Mouse (Mus musculus): Measurements from ENCODE around the gene Pla2g4a. TPM values are rescaled to one million over a fixed set of nuclear protein-coding genes. Genes with fewer than 3 reads are reported as not detected.

The Pla2g4a gene
- polyA plus RNA-seq, 1 experiment: not detected

- H3K36me3 ChIP-seq (ENCODE audit: control insufficient read depth): no peaks in the 10 kb centered on the region
- H3K27me3 ChIP-seq (ENCODE audit: control insufficient read depth): no peaks in the 10 kb centered on the region
- no peak overlapping the region for H3K4me3 ChIP-seq (replicated peaks)
- H3K4me1 ChIP-seq (ENCODE audit: control insufficient read depth): no peaks in the 10 kb centered on the region
- H3K9me3 ChIP-seq (ENCODE audit: control insufficient read depth, low read length): no peaks in the 10 kb centered on the region
- TF ChIP-seq TAL1 (IDR thresholded peaks at IDR 0.05; ENCODE audit: low read length) (no peak), GATA1 (IDR thresholded peaks at IDR 0.05; ENCODE audit: low read length) (no peak)
These were observed 50.0 kb downstream of the Pla2g4a start for GRCm38 (mm10) chr1:149911050-149911449.

GRCm38 (mm10) chr1:149898001-149898625 lies 63.0 kb downstream of the Pla2g4a start:
- H3K4me1 ChIP-seq (ENCODE audit: control insufficient read depth): peaks cover 3% of the 10 kb centered on the region
- TF ChIP-seq TAL1 (IDR thresholded peaks at IDR 0.05; ENCODE audit: low read length): no peak
- no peak for TF ChIP-seq GATA1 (IDR thresholded peaks at IDR 0.05; ENCODE audit: low read length)
- H3K27me3 ChIP-seq (ENCODE audit: control insufficient read depth): no peaks in the 10 kb centered on the region

GRCm38 (mm10) chr1:149896590-149896989 lies 64.5 kb downstream of the Pla2g4a start:
- no peak for TF ChIP-seq GATA1 (IDR thresholded peaks at IDR 0.05; ENCODE audit: low read length)
- TF ChIP-seq TAL1 (IDR thresholded peaks at IDR 0.05; ENCODE audit: low read length): no peak
- Histone ChIP-seq H3K9me3 (ENCODE audit: control insufficient read depth, low read length) (no peaks in the 10 kb centered on the region), H3K4me3 (replicated peaks) (no peak overlapping the region), H3K36me3 (ENCODE audit: control insufficient read depth) (no peaks in the 10 kb centered on the region; the same call in 1 of the 2 replicates), H3K27me3 (ENCODE audit: control insufficient read depth) (no peaks in the 10 kb centered on the region), H3K4me1 (ENCODE audit: control insufficient read depth) (peaks cover 3% of the 10 kb centered on the region)

More at GRCm38 (mm10) chr1:149898001-149898625, 63.0 kb downstream of the Pla2g4a start:
- no peaks in the 10 kb centered on the region for H3K36me3 ChIP-seq (ENCODE audit: control insufficient read depth)
- H3K9me3 ChIP-seq (ENCODE audit: control insufficient read depth, low read length): no peaks in the 10 kb centered on the region
- H3K4me3 ChIP-seq (replicated peaks): no peak overlapping the region

- peaks cover 3% of the 10 kb centered on the region for H3K4me1 ChIP-seq (ENCODE audit: control insufficient read depth)
- H3K9me3 ChIP-seq (ENCODE audit: control insufficient read depth, low read length): no peaks in the 10 kb centered on the region
- H3K36me3 ChIP-seq (ENCODE audit: control insufficient read depth): no peaks in the 10 kb centered on the region; the same call in 1 of the 2 replicates
- TF ChIP-seq TAL1 (IDR thresholded peaks at IDR 0.05; ENCODE audit: low read length) (no peak), GATA1 (IDR thresholded peaks at IDR 0.05; ENCODE audit: low read length) (no peak)
- H3K27me3 ChIP-seq (ENCODE audit: control insufficient read depth): no peaks in the 10 kb centered on the region
- H3K4me3 ChIP-seq (replicated peaks): no peak overlapping the region
These were observed 66.2 kb downstream of the Pla2g4a start for GRCm38 (mm10) chr1:149894940-149895339.

- Histone ChIP-seq H3K27me3 (ENCODE audit: control insufficient read depth) (no peaks in the 10 kb centered on the region), H3K4me1 (ENCODE audit: control insufficient read depth) (peaks cover 3% of the 10 kb centered on the region)
- TF ChIP-seq TAL1 (IDR thresholded peaks at IDR 0.05; ENCODE audit: low read length) (no peak), GATA1 (IDR thresholded peaks at IDR 0.05; ENCODE audit: low read length) (no peak)
These were observed 67.2 kb downstream of the Pla2g4a start for GRCm38 (mm10) chr1:149893903-149894302.

GRCm38 (mm10) chr1:149891057-149891456 lies 70.0 kb downstream of the Pla2g4a start:
- Histone ChIP-seq H3K4me3 (replicated peaks) (no peak overlapping the region), H3K4me1 (ENCODE audit: control insufficient read depth) (no peaks in the 10 kb centered on the region), H3K27me3 (ENCODE audit: control insufficient read depth) (no peaks in the 10 kb centered on the region), H3K9me3 (ENCODE audit: control insufficient read depth, low read length) (no peaks in the 10 kb centered on the region), H3K36me3 (ENCODE audit: control insufficient read depth) (no peaks in the 10 kb centered on the region; the same call in 1 of the 2 replicates)
- TF ChIP-seq GATA1 (IDR thresholded peaks at IDR 0.05; ENCODE audit: low read length): no peak
- TF ChIP-seq TAL1 (IDR thresholded peaks at IDR 0.05; ENCODE audit: low read length): no peak

More at GRCm38 (mm10) chr1:149893903-149894302, 67.2 kb downstream of the Pla2g4a start:
- H3K36me3 ChIP-seq (ENCODE audit: control insufficient read depth): no peaks in the 10 kb centered on the region; the same call in 1 of the 2 replicates
- H3K9me3 ChIP-seq (ENCODE audit: control insufficient read depth, low read length): no peaks in the 10 kb centered on the region
- H3K4me3 ChIP-seq (replicated peaks): no peak overlapping the region

- no peak for TF ChIP-seq TAL1 (IDR thresholded peaks at IDR 0.05; ENCODE audit: low read length)
- TF ChIP-seq GATA1 (IDR thresholded peaks at IDR 0.05; ENCODE audit: low read length): no peak
- H3K36me3 ChIP-seq (ENCODE audit: control insufficient read depth): no peaks in the 10 kb centered on the region
These were observed 78.6 kb downstream of the Pla2g4a start for GRCm38 (mm10) chr1:149882419-149883025.

GRCm38 (mm10) chr1:149878175-149878574 lies 82.9 kb downstream of the Pla2g4a start:
- no peaks in the 10 kb centered on the region for H3K27me3 ChIP-seq (ENCODE audit: control insufficient read depth)
- no peak for TF ChIP-seq TAL1 (IDR thresholded peaks at IDR 0.05; ENCODE audit: low read length)
- TF ChIP-seq GATA1 (IDR thresholded peaks at IDR 0.05; ENCODE audit: low read length): no peak
- no peaks in the 10 kb centered on the region for H3K36me3 ChIP-seq (ENCODE audit: control insufficient read depth)
- no peak overlapping the region for H3K4me3 ChIP-seq (replicated peaks)
- H3K9me3 ChIP-seq (ENCODE audit: control insufficient read depth, low read length): no peaks in the 10 kb centered on the region
- no peaks in the 10 kb centered on the region for H3K4me1 ChIP-seq (ENCODE audit: control insufficient read depth)

More at GRCm38 (mm10) chr1:149882419-149883025, 78.6 kb downstream of the Pla2g4a start:
- H3K9me3 ChIP-seq (ENCODE audit: control insufficient read depth, low read length): no peaks in the 10 kb centered on the region
- H3K4me3 ChIP-seq (replicated peaks): no peak overlapping the region
- H3K4me1 ChIP-seq (ENCODE audit: control insufficient read depth): no peaks in the 10 kb centered on the region
- no peaks in the 10 kb centered on the region for H3K27me3 ChIP-seq (ENCODE audit: control insufficient read depth)

- Histone ChIP-seq H3K4me1 (ENCODE audit: control insufficient read depth) (no peaks in the 10 kb centered on the region), H3K36me3 (ENCODE audit: control insufficient read depth) (no peaks in the 10 kb centered on the region), H3K27me3 (ENCODE audit: control insufficient read depth) (no peaks in the 10 kb centered on the region), H3K4me3 (replicated peaks) (no peak overlapping the region), H3K9me3 (ENCODE audit: control insufficient read depth, low read length) (no peaks in the 10 kb centered on the region)
- TF ChIP-seq GATA1 (IDR thresholded peaks at IDR 0.05; ENCODE audit: low read length) (no peak), TAL1 (IDR thresholded peaks at IDR 0.05; ENCODE audit: low read length) (no peak)
These were observed 84.6 kb downstream of the Pla2g4a start for GRCm38 (mm10) chr1:149876502-149876901.
